Mouse (Mus musculus): Measurements from ENCODE around the gene Hs3st4. TPM values are rescaled to one million over a fixed set of nuclear protein-coding genes. Genes with fewer than 3 reads are reported as not detected.

The Hs3st4 gene
- polyA plus RNA-seq, 1 experiment from 2014 or later, result 0.11 TPM

DNA sequence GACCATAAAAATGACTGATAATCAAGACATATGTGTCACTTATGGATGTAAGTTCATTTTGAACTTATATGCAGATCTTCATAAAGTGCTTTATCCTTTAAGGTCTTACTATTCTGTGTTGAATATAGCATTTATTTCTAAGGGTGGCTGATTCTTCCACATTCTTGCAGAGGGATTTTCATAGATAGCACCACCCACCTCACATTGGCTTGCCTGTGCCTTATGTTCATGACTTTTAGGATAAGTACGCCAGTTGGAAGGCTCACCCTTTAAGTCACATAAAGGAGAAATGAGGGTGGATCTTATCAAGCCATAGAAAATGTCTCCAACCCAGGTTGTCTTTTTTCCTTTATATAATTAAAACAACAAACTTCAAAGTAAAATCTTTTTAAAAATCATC is 180.6 kb downstream of the Hs3st4 start:
- H3K9me3 ChIP-seq, result no peaks in the 10 kb centered on the region
- H3K27ac ChIP-seq (replicated peaks), result no peak overlapping the region
- DNase-seq (ENCODE audit: low spot score), result no peak
- no peak overlapping the region for H3K4me3 ChIP-seq
- no peaks in the 10 kb centered on the region for H3K27me3 ChIP-seq (replicated peaks; ENCODE audit: low read depth, poor library complexity, severe bottlenecking)
- no peaks in the 10 kb centered on the region for H3K36me3 ChIP-seq (replicated peaks)
- 93% methylated on average over 1 of the region's 1 CpGs for WGBS
- no peaks in the 10 kb centered on the region for H3K4me1 ChIP-seq

- 61% methylated on average over 1 of the region's 1 CpGs for WGBS
- DNase-seq (ENCODE audit: low spot score), result no peak
These were observed 183.6 kb downstream of the Hs3st4 start for GRCm38 (mm10) chr7:124166229-124166628.

GRCm38 (mm10) chr7:124168796-124169195 is 186.1 kb downstream of the Hs3st4 start:
- no peaks in the 10 kb centered on the region for H3K9me3 ChIP-seq
- no peak overlapping the region for H3K4me3 ChIP-seq
- no peaks in the 10 kb centered on the region for H3K36me3 ChIP-seq (replicated peaks)
- H3K27me3 ChIP-seq (replicated peaks; ENCODE audit: low read depth, poor library complexity, severe bottlenecking), result no peaks in the 10 kb centered on the region
- H3K4me1 ChIP-seq, result no peaks in the 10 kb centered on the region
- WGBS, result 92% methylated on average over 2 of the region's 2 CpGs
- no peak for DNase-seq (ENCODE audit: low spot score)
- no peak overlapping the region for H3K27ac ChIP-seq (replicated peaks)

More at GRCm38 (mm10) chr7:124166229-124166628, 183.6 kb downstream of the Hs3st4 start:
- Histone ChIP-seq H3K27me3 (replicated peaks; ENCODE audit: low read depth, poor library complexity, severe bottlenecking) (no peaks in the 10 kb centered on the region), H3K4me3 (no peak overlapping the region), H3K27ac (replicated peaks) (no peak overlapping the region), H3K36me3 (replicated peaks) (no peaks in the 10 kb centered on the region), H3K4me1 (no peaks in the 10 kb centered on the region), H3K9me3 (no peaks in the 10 kb centered on the region)

- DNase-seq (ENCODE audit: low spot score), result no peak
- no peaks in the 10 kb centered on the region for H3K9me3 ChIP-seq
- WGBS, result 82% methylated on average over 2 of the region's 2 CpGs
- H3K4me1 ChIP-seq, result no peaks in the 10 kb centered on the region
- H3K4me3 ChIP-seq, result no peak overlapping the region
- H3K36me3 ChIP-seq (replicated peaks), result no peaks in the 10 kb centered on the region
- H3K27me3 ChIP-seq (replicated peaks; ENCODE audit: low read depth, poor library complexity, severe bottlenecking), result no peaks in the 10 kb centered on the region
- H3K27ac ChIP-seq (replicated peaks), result no peak overlapping the region
These were observed 187.3 kb downstream of the Hs3st4 start for GRCm38 (mm10) chr7:124170001-124170400.

GRCm38 (mm10) chr7:124171992-124172391 is 189.3 kb downstream of the Hs3st4 start:
- DNase-seq (ENCODE audit: low spot score), result no peak
- Histone ChIP-seq H3K27me3 (replicated peaks; ENCODE audit: low read depth, poor library complexity, severe bottlenecking) (no peaks in the 10 kb centered on the region), H3K36me3 (replicated peaks) (no peaks in the 10 kb centered on the region), H3K4me3 (no peak overlapping the region), H3K27ac (replicated peaks) (no peak overlapping the region), H3K4me1 (no peaks in the 10 kb centered on the region), H3K9me3 (no peaks in the 10 kb centered on the region)

- no peaks in the 10 kb centered on the region for H3K36me3 ChIP-seq (replicated peaks)
- no peaks in the 10 kb centered on the region for H3K9me3 ChIP-seq
- no peaks in the 10 kb centered on the region for H3K27me3 ChIP-seq (replicated peaks; ENCODE audit: low read depth, poor library complexity, severe bottlenecking)
- no peak for DNase-seq (ENCODE audit: low spot score)
- WGBS, result 92% methylated on average over 3 of the region's 3 CpGs
- no peak overlapping the region for H3K27ac ChIP-seq (replicated peaks)
- H3K4me1 ChIP-seq, result no peaks in the 10 kb centered on the region
- no peak overlapping the region for H3K4me3 ChIP-seq
These were observed 198.3 kb downstream of the Hs3st4 start for GRCm38 (mm10) chr7:124180926-124181325.

DNA sequence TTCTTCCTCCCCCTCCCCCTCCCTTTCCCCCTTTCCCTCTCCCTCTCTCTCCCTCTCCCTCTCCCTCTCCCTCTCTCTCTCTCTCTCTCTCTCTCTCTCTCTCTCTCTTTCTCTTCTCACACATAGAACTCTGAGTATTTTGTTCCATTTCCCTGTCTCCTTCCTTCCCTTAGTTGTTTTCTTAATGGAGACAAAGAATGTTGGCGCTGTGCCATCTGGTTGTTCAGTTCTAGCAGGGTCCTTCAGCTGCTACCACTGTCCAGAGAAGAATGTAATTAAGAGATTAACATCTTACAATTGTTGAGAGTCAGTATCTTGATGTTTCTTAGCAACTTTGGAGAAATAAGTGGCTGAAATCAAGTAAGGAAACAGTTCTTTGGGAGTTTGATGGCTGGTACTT is 202.0 kb downstream of the Hs3st4 start:
- no peaks in the 10 kb centered on the region for H3K4me1 ChIP-seq
- no peaks in the 10 kb centered on the region for H3K27me3 ChIP-seq (replicated peaks; ENCODE audit: low read depth, poor library complexity, severe bottlenecking)
- WGBS, result 87% methylated on average over 1 of the region's 1 CpGs
- no peaks in the 10 kb centered on the region for H3K36me3 ChIP-seq (replicated peaks)
- H3K27ac ChIP-seq (replicated peaks), result no peak overlapping the region
- H3K9me3 ChIP-seq, result no peaks in the 10 kb centered on the region
- DNase-seq (ENCODE audit: low spot score), result no peak
- H3K4me3 ChIP-seq, result no peak overlapping the region

- H3K4me1 ChIP-seq, result no peaks in the 10 kb centered on the region
- no peaks in the 10 kb centered on the region for H3K9me3 ChIP-seq
- no peak overlapping the region for H3K27ac ChIP-seq (replicated peaks)
- H3K36me3 ChIP-seq (replicated peaks), result no peaks in the 10 kb centered on the region
- DNase-seq (ENCODE audit: low spot score), result peak; percentile 11
- H3K27me3 ChIP-seq (replicated peaks; ENCODE audit: low read depth, poor library complexity, severe bottlenecking), result no peaks in the 10 kb centered on the region
- 77% methylated on average over 6 of the region's 6 CpGs for WGBS
- H3K4me3 ChIP-seq, result no peak overlapping the region
These were observed 216.3 kb downstream of the Hs3st4 start for GRCm38 (mm10) chr7:124198811-124199570.

DNA sequence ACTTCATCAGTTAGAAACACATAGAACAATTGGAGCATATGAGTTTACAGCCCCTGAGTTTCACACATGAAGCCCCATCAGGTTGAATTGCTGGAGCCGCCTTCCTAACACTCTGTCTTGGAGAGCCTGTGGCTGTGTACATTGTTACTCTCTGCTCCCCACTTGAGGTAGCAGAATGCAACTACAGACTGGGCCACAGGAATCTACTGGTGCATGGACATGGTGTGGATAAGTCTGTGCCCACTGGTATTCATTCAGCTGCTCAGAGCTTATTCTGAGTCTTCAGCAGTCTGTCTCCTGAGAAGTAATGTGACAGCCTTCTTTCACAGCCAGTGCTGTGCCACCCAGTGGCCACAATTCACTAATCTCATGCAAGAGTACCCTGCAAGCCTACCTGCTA is 234.3 kb downstream of the Hs3st4 start:
- Histone ChIP-seq H3K36me3 (replicated peaks) (no peaks in the 10 kb centered on the region), H3K27me3 (replicated peaks; ENCODE audit: low read depth, poor library complexity, severe bottlenecking) (no peaks in the 10 kb centered on the region)
- WGBS, result 81% methylated on average over 1 of the region's 1 CpGs

DNA sequence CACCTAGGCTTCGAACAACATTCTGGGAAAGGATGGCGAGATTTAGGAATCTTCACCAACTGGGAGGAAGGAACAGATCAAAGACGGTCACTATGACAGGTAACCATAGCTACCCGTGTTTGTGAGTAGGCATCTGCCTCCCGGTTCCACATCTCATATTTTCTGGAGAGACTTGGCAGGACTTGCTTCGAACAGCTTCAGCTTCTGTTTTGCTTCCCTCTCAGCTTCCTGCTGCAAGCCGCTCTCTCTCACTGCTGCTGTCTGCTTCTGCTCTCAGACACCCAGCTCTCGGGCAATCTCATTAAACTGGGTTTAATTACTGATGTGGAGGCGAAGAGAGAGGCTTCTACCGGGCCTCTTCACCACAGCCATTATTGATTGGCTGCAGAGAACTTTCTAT is 237.9 kb downstream of the Hs3st4 start:
- 77% methylated on average over 10 of the region's 10 CpGs for WGBS
- no peak overlapping the region for H3K27ac ChIP-seq (replicated peaks)
- no peaks in the 10 kb centered on the region for H3K27me3 ChIP-seq (replicated peaks; ENCODE audit: low read depth, poor library complexity, severe bottlenecking)
- no peak for DNase-seq (ENCODE audit: low spot score)
- H3K4me1 ChIP-seq, result no peaks in the 10 kb centered on the region
- no peaks in the 10 kb centered on the region for H3K36me3 ChIP-seq (replicated peaks)
- no peak overlapping the region for H3K4me3 ChIP-seq
- H3K9me3 ChIP-seq, result no peaks in the 10 kb centered on the region

More for the DNA sequence above, 234.3 kb downstream of the Hs3st4 start:
- H3K4me3 ChIP-seq, result no peak overlapping the region
- DNase-seq (ENCODE audit: low spot score), result no peak
- no peaks in the 10 kb centered on the region for H3K9me3 ChIP-seq
- no peaks in the 10 kb centered on the region for H3K4me1 ChIP-seq
- no peak overlapping the region for H3K27ac ChIP-seq (replicated peaks)

- peaks cover 4% of the 10 kb centered on the region; the same call in 1 of the 2 replicates for H3K27me3 ChIP-seq (replicated peaks; ENCODE audit: low read depth, poor library complexity, severe bottlenecking)
- H3K36me3 ChIP-seq (replicated peaks), result no peaks in the 10 kb centered on the region
- no peak overlapping the region for H3K27ac ChIP-seq (replicated peaks)
- no peaks in the 10 kb centered on the region for H3K4me1 ChIP-seq
- 85% methylated on average over 4 of the region's 4 CpGs for WGBS
- H3K4me3 ChIP-seq, result no peak overlapping the region
- DNase-seq (ENCODE audit: low spot score), result no peak
- H3K9me3 ChIP-seq, result no peaks in the 10 kb centered on the region
These were observed 255.4 kb downstream of the Hs3st4 start for GRCm38 (mm10) chr7:124237896-124238670.

GRCm38 (mm10) chr7:124239903-124240647 is 257.4 kb downstream of the Hs3st4 start:
- no peaks in the 10 kb centered on the region for H3K36me3 ChIP-seq (replicated peaks)
- no peak overlapping the region for H3K27ac ChIP-seq (replicated peaks)
- H3K4me1 ChIP-seq, result no peaks in the 10 kb centered on the region
- WGBS, result 43% methylated on average over 7 of the region's 7 CpGs
- H3K4me3 ChIP-seq, result no peak overlapping the region
- DNase-seq (ENCODE audit: low spot score), result no peak
- H3K9me3 ChIP-seq, result no peaks in the 10 kb centered on the region
- peaks cover 4% of the 10 kb centered on the region; the same call in 1 of the 2 replicates for H3K27me3 ChIP-seq (replicated peaks; ENCODE audit: low read depth, poor library complexity, severe bottlenecking)
